ENCODE assay signal across 9 mouse cellular contexts in genomic region chr7:109600702-109601101, GRCm38 (mm10).
A peak's percentile ranks its signal among the peaks of the same experiment; 100 is the strongest.
DNase-seq lines count a peak whose midpoint lies in the region; ATAC-seq lines count a peak whose summit lies in the region.
"Had no signal": no experiment of that assay in that cellular context is flagged by ENCODE, and none has a peak within 500 bp of the region (broad histone marks: within the 10 kb centered on the region; RNA-seq: fewer than 3 reads in every experiment).

No protein-coding gene starts in this region.

- ATAC-seq in heart, embryonic 16.5 days (replicated peaks; ENCODE audit: extremely low read depth, insufficient read depth, low FRiP score): no peak
- peak; percentile 28; the same call in 1 of the 2 replicates for ATAC-seq in liver, embryonic 15.5 days (ENCODE audit: insufficient read depth)
- no peak for ATAC-seq in forebrain, embryonic 13.5 days

- 41% methylated on average over 3 of the region's 3 CpGs for WGBS in heart, embryonic 16.5 days
- WGBS in liver, embryonic 15.5 days (ENCODE audit: insufficient replicate concordance): 61% methylated on average over 3 of the region's 3 CpGs
- WGBS in forebrain, embryonic 13.5 days: 73% methylated on average over 3 of the region's 3 CpGs

- H3K4me2 ChIP-seq in heart, embryonic 16.5 days (ENCODE audit: low read depth, low read length): no peak overlapping the region
- H3K4me2 ChIP-seq in liver, embryonic 15.5 days: peak overlapping the region; percentile 54
- no peak overlapping the region for H3K4me2 ChIP-seq in forebrain, embryonic 13.5 days
- H3K4me2 ChIP-seq: midbrain, embryonic 12.5 days had no signal

- H3K4me3 ChIP-seq in heart, embryonic 16.5 days (ENCODE audit: low read length): no peak overlapping the region
- peak overlapping the region; percentile 27 for H3K4me3 ChIP-seq in liver, embryonic 15.5 days (replicated peaks)
- no peak overlapping the region for H3K4me3 ChIP-seq in forebrain, embryonic 13.5 days
- H3K4me3 ChIP-seq: midbrain, embryonic 12.5 days had no signal

- no peaks in the 10 kb centered on the region for H3K9me3 ChIP-seq in heart, embryonic 16.5 days (replicated peaks; ENCODE audit: control insufficient read depth, low read length)
- no peaks in the 10 kb centered on the region for H3K9me3 ChIP-seq in liver, embryonic 15.5 days (replicated peaks)
- H3K9me3 ChIP-seq in forebrain, embryonic 13.5 days (replicated peaks): no peaks in the 10 kb centered on the region
- H3K9me3 ChIP-seq: midbrain, embryonic 12.5 days had no signal

- H3K4me1 ChIP-seq in heart, embryonic 16.5 days (ENCODE audit: control insufficient read depth, insufficient read depth, low read length): peaks cover 42% of the 10 kb centered on the region
- H3K4me1 ChIP-seq in liver, embryonic 15.5 days (replicated peaks): peaks cover 65% of the 10 kb centered on the region
- H3K4me1 ChIP-seq in forebrain, embryonic 13.5 days: 0 out of 2 replicates have a peak, but pooled peaks cover 6% of the 10 kb centered on the region
- H3K4me1 ChIP-seq: midbrain, embryonic 12.5 days had no signal

- H3K27me3 ChIP-seq in heart, embryonic 16.5 days (ENCODE audit: control insufficient read depth, insufficient read depth, low read length): no peaks in the 10 kb centered on the region
- H3K27me3 ChIP-seq in liver, embryonic 15.5 days: no peaks in the 10 kb centered on the region
- H3K27me3 ChIP-seq in forebrain, embryonic 13.5 days: no peaks in the 10 kb centered on the region
- H3K27me3 ChIP-seq: midbrain, embryonic 12.5 days had no signal

- peak; percentile 38 for DNase-seq in 3T3-L1 (ENCODE audit: low read depth, low spot score)
- DNase-seq in adrenal gland, postnatal 36 days: peak; percentile 71
- DNase-seq in left cerebral cortex, postnatal 10 days (ENCODE audit: extremely low spot score in 1 of 2, low spot score in 2 of 2): no peak
- no peak for DNase-seq in thymus, adult 18-20 months
- no peak for DNase-seq in frontal cortex, postnatal 10 days (ENCODE audit: low spot score in 2 of 2)

- H3K36me3 ChIP-seq in heart, embryonic 16.5 days (ENCODE audit: control insufficient read depth, insufficient read depth): no peaks in the 10 kb centered on the region
- no peaks in the 10 kb centered on the region for H3K36me3 ChIP-seq in liver, embryonic 15.5 days (replicated peaks)
- H3K36me3 ChIP-seq in forebrain, embryonic 13.5 days (ENCODE audit: poor library complexity, severe bottlenecking): no peaks in the 10 kb centered on the region
- H3K36me3 ChIP-seq: midbrain, embryonic 12.5 days had no signal

- peak overlapping the region; percentile 74 for H3K27ac ChIP-seq in heart, embryonic 16.5 days (ENCODE audit: low read length)
- H3K27ac ChIP-seq in liver, embryonic 15.5 days (replicated peaks): peak overlapping the region; percentile 85
- no peak overlapping the region for H3K27ac ChIP-seq in forebrain, embryonic 13.5 days
- H3K27ac ChIP-seq: midbrain, embryonic 12.5 days had no signal

- intact Hi-C loops in left cerebral cortex, postnatal 10 days (cut with DNase I): no loop called here

- H3K9ac ChIP-seq in heart, embryonic 16.5 days (ENCODE audit: low read length): peak overlapping the region; percentile 34
- H3K9ac ChIP-seq in liver, embryonic 15.5 days: peak overlapping the region; percentile 30; the same call in 1 of the 2 replicates
- no peak overlapping the region for H3K9ac ChIP-seq in forebrain, embryonic 13.5 days
- H3K9ac ChIP-seq: midbrain, embryonic 12.5 days had no signal

Comparison
In these comparisons a context has a peak if more than half of its experiments do, and no peak if none do; other contexts are left out.
1. DNase-seq: peak in 3T3-L1 (single experiment) and adrenal gland, postnatal 36 days (2 of 2); none in left cerebral cortex, postnatal 10 days (0 of 2), thymus, adult 18-20 months (0 of 2) and frontal cortex, postnatal 10 days (0 of 2).